Mouse (Mus musculus) T-helper 17 cell (primary cell): ENCODE measurements around the gene 4933430I17Rik.
"Not testable (repeated sequence)": the region's sequence is repeated elsewhere in the genome, so short reads cannot be mapped to it uniquely, and the experiment has no call there.

ENCODE experiments used
- in situ Hi-C, 2 experiments: fragments of 300-600 bp; cut with MboI, MseI; formaldehyde crosslinking; loops; 1 replicate in 1 of 2; 2 replicates in 1 of 2; pipeline ENCODE4 v1.15.1; 2025; ENCODE audit warnings: high pct_unique_total_duplicates in 2 of 2

Gene 4933430I17Rik

GRCm38 (mm10) chr4:62543782-62544181 lies 18.6 kb downstream of the 4933430I17Rik start:
- in situ Hi-C loops = no loop called here

GRCm38 (mm10) chr4:62544801-62545200 lies 19.6 kb downstream of the 4933430I17Rik start:
- in situ Hi-C loops = no loop called here

- in situ Hi-C loops = no loop called here
Measured at GRCm38 (mm10) chr4:62551966-62552365, 26.8 kb downstream of the 4933430I17Rik start.

- in situ Hi-C loops = no loop called here
Measured at GRCm38 (mm10) chr4:62557436-62557835, 32.3 kb downstream of the 4933430I17Rik start.

GRCm38 (mm10) chr4:62559797-62560329 lies 34.7 kb downstream of the 4933430I17Rik start, which contains the start of gene Rgs3:
TSS of gene Rgs3 (plus strand) at chr4:62559847.
- in situ Hi-C loops = loop anchor here (5.0 kb wide), 5 partner anchors 67 to 202 kb away; no protein-coding TSS in a partner anchor

- in situ Hi-C loops = loop anchor here (5.0 kb wide), 5 partner anchors 66 to 201 kb away; no protein-coding TSS in a partner anchor
Measured at GRCm38 (mm10) chr4:62560963-62561629, 35.9 kb downstream of the 4933430I17Rik start.

- in situ Hi-C loops = loop anchor here (5.0 kb wide), 5 partner anchors 66 to 201 kb away; no protein-coding TSS in a partner anchor
Measured at GRCm38 (mm10) chr4:62561630-62562001, 36.4 kb downstream of the 4933430I17Rik start.

GRCm38 (mm10) chr4:62562006-62562405 lies 36.8 kb downstream of the 4933430I17Rik start:
- in situ Hi-C loops = loop anchor here (5.0 kb wide), 5 partner anchors 65 to 200 kb away; no protein-coding TSS in a partner anchor

GRCm38 (mm10) chr4:62566530-62566929 lies 41.4 kb downstream of the 4933430I17Rik start:
- in situ Hi-C loops = no loop called here

GRCm38 (mm10) chr4:62567696-62568095 lies 42.5 kb downstream of the 4933430I17Rik start:
- in situ Hi-C loops = no loop called here

GRCm38 (mm10) chr4:62568359-62568758 lies 43.2 kb downstream of the 4933430I17Rik start:
- in situ Hi-C loops = no loop called here

- in situ Hi-C loops = no loop called here
Measured at GRCm38 (mm10) chr4:62569603-62570002, 44.4 kb downstream of the 4933430I17Rik start.

- in situ Hi-C loops = no loop called here
Measured at GRCm38 (mm10) chr4:62570029-62570428, 44.9 kb downstream of the 4933430I17Rik start.

- in situ Hi-C loops = loop anchor here in 1 of 2 experiments (5.0 kb wide), 1 partner anchor 95 kb away; no protein-coding TSS in a partner anchor
Measured at GRCm38 (mm10) chr4:62582365-62583264, 57.4 kb downstream of the 4933430I17Rik start.

- in situ Hi-C loops = loop anchor here in 1 of 2 experiments (5.0 kb wide), 1 partner anchor 94 kb away; no protein-coding TSS in a partner anchor
Measured at GRCm38 (mm10) chr4:62583265-62584092, 58.3 kb downstream of the 4933430I17Rik start.

- in situ Hi-C loops = no loop called here
Measured at GRCm38 (mm10) chr4:62587067-62587466, 61.9 kb downstream of the 4933430I17Rik start.

GRCm38 (mm10) chr4:62590878-62591277 lies 65.7 kb downstream of the 4933430I17Rik start:
- in situ Hi-C loops = no loop called here

- in situ Hi-C loops = no loop called here
Measured at GRCm38 (mm10) chr4:62591326-62591725, 66.2 kb downstream of the 4933430I17Rik start.

- in situ Hi-C loops = not testable (repeated sequence)
Measured at GRCm38 (mm10) chr4:62593546-62594240, 68.5 kb downstream of the 4933430I17Rik start.

GRCm38 (mm10) chr4:62594442-62594841 lies 69.3 kb downstream of the 4933430I17Rik start:
- in situ Hi-C loops = no loop called here
